Mouse (Mus musculus) left cerebral cortex, adult 11 months (tissue): ENCODE measurements at regions not wholly inside any gene's neighbourhood (a gene's known extent, or its start where the extent isn't known, plus 50 kb on each side); places are given as distances from the start of the nearest gene placed in this dataset.

ENCODE experiments used
- DNase-seq: peaks from one replicate; pipeline ENCODE4 v3.0.0; 2022; ENCODE audit warnings: low spot score

GRCm38 (mm10) chr11:9739098-9739497 lies 547.4 kb downstream of the Abca13 start:
- peak; percentile 2 for DNase-seq

- no peak for DNase-seq
Observed at GRCm38 (mm10) chr11:9780240-9780901, 588.6 kb downstream of the Abca13 start.

GRCm38 (mm10) chr11:9793175-9793828 lies 601.6 kb downstream of the Abca13 start:
- no peak for DNase-seq

GRCm38 (mm10) chr11:9839636-9840035 lies 647.9 kb downstream of the Abca13 start:
- no peak for DNase-seq

GRCm38 (mm10) chr11:9868454-9869130 lies 676.9 kb downstream of the Abca13 start:
- no peak for DNase-seq
